Mouse (Mus musculus): Measurements from ENCODE around the gene Syde1.

GRCm38 (mm10) chr10:78573226-78573625 lies 18.5 kb downstream of the Syde1 start:
- no peak for TF ChIP-seq CTCF (IDR thresholded peaks at IDR 0.05; ENCODE audit: borderline replicate concordance, extremely low read depth, insufficient read depth, insufficient read length)
- no peak for TF ChIP-seq POLR2A (IDR thresholded peaks at IDR 0.05; ENCODE audit: borderline replicate concordance, extremely low read depth, insufficient read depth, insufficient read length, poor library complexity, severe bottlenecking)

Data from brain, embryonic 14.5 days (tissue).